Mouse (Mus musculus): ENCODE results near the gene Cnot6l.

Gene Cnot6l

DNA sequence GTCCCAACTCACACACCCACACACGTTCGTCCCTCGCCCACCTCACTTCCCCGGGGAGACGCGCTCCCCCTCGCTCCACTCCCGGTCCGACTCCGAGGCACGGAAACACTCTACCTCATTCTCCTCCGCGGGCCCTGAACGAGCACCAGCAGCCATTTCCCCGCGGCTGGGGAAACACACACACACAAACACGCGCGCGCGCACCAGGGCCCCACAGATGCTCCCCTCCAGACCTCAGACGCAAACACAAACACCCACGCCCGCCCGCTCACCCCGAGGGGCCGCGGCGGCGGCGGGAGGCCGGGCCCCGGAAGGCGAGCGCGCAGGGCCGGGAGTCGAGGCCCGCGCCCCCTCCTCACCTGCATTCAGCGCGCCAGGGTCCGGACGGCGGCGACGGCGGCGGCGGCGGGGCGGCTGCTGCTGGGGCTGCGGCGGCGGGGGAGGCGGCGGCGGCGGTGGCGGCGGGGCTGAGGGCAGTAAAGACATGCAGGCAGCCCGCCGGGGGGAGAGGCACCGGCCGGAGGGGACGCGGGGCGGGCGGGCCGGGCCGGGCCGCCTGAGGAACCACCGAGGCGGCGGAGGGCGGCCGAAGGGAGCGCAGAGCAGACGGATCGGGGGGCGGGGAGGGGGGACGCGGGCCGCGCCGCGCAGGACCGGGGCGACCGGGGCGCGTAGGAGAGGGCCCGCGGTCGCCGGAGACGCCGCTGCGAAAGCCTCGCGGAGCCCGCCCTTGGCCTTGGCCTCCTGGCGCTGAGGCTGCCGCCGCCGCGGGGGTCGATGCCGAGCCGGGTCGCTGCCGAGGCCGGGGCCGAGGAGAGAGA, 2.2 kb downstream of the Cnot6l start:
- peak; percentile 37 for DNase-seq (ENCODE audit: low read depth, low spot score)

DNA sequence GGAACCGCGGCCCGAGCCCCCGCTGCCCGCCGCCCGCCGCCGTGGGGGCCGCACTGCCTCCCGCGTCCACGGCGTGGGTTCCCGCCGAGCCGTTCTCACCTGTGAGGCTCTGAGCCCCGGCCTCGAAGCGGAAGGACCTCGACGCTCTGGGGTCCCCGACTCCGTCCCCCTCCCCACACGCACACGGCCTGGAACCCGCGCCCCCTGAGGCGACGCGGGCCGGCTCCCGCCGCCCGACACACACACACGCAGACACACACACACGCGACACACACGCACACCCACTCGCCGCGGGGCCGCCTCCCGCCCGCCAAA, 2.8 kb downstream of the Cnot6l start:
- DNase-seq (ENCODE audit: low read depth, low spot score), result no peak

DNA sequence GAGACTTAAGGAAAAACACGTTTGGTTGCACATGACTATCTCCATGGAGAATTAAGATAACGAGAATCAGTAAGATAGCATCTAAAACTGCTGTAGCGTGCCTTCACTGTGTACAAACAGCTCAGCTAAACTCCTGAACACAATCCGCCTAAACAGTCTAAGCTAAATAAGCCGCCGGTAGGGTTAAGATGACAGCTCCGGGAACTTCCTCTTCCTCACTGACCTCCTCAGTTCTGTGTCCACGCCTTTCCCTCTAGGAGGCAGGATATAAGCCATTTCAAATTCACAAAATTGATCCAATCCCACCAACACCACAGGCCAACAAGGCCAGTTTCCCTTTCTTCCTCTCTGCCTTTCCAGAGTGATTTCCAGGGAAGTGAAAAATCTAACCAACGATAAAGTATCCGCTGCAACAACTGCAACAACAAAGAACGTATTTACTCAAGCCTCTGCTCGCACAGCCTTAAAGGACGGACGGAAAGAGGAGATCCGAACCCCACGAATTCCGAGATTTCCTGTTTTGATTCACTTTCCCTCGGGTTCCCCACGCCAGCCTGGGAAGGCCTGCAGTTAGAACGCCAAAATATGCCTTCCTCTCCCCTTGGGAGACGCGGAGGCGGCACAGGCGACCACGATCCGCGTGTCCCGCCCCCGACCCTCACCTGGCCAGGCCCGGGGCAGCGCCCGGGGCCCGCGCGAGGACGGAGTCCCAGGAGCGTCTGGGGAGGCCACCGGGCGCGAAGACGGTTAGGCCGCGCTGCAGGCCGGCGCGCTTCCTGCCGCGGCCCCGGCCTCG, 3.3 kb downstream of the Cnot6l start:
- DNase-seq (ENCODE audit: low read depth, low spot score), result peak; percentile 46

DNA sequence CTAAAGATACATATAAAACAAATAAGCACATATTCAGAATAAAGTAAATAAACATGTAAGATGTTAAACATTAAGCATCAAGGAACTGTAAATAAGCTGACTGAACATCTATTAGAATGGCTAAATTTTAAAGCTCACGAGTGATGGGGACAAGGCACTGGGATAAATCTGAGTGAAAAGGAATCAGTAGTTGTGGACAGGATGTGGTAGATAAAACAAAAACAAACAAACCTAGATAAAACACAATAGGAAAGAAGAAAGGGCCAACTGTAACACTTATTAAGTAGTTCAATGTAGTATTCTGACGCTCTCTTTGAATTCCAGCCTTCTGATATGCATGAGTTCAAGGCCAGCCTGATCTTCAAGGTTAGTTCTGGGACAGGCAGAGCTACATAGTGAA, 21.6 kb downstream of the Cnot6l start:
- no peak for DNase-seq (ENCODE audit: low read depth, low spot score)

DNA sequence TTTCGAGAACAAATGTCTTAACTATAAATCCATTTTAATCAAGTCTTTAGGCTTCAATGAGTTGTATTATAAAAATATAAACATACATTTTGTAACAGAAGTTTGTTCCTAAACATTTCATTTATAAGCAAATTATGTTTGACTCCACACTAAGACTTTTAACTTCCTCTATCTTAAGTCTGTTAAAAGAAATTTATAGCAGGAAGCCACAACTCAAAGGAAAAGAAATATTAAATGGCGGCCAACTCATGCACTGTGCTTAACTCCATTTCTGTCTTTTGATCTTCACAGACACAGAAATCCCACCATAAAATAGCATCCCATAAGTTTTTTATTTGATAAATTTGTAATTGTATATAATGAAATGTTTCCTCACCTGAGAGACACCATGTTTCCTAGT, 33.3 kb downstream of the Cnot6l start:
- DNase-seq (ENCODE audit: low read depth, low spot score), result no peak

DNA sequence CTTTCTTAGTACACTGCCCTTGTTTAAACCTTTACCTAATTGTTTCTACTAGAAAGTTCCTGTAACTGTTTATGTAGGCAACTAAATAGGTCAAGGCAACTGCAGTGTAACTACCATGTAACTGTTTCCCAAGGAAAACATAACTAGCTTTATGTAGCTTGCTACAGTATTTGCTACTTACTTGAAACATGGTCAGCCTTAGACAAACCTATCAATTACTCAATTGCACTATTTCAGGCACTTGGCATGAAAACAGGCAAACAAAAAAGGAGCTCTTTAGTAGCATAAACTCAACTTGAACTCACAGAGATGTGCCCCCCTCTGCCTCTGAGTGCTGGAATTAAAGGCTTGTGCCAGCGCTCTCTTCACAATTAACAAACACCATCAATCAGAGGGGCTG, 37.1 kb downstream of the Cnot6l start:
- no peak for DNase-seq (ENCODE audit: low read depth, low spot score)

DNA sequence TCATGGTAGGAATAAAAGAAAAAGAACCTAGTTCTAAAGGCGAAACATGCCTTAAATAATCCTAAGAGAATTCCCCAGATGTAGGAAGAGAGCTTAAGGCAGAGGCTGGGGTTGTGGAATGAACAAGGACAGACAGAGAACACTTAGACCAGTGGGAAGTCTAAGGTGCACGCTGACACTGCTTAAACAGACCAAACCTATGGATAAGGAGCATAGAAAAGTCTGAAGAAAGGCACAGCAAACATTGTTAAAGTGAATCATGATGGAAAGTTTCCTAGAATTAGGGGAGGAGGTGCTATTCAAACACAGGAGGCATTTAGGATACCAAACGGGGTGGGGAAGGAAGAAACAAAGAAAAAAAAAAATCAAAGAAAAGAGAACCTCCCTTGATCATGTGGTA, 49.0 kb downstream of the Cnot6l start:
- DNase-seq (ENCODE audit: low read depth, low spot score), result no peak

DNA sequence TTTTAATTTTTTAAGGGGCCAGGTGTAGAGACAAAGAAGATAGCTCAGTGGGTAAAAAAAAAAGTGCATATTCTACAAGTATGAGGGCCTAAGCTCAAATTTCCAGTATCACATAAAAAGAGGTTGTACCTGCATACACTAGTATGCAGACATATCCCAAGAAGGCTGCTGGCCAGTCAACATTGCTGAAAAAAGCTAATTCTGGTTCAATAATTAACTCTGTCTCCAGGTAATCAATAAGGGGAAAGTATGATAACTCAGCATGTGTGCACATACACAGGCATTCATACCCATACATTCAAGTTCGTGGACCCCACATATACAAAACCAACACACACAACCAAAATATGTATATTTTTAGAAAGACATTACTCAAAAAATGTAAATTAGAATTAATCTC, 59.3 kb downstream of the Cnot6l start:
- DNase-seq (ENCODE audit: low read depth, low spot score), result no peak

DNA sequence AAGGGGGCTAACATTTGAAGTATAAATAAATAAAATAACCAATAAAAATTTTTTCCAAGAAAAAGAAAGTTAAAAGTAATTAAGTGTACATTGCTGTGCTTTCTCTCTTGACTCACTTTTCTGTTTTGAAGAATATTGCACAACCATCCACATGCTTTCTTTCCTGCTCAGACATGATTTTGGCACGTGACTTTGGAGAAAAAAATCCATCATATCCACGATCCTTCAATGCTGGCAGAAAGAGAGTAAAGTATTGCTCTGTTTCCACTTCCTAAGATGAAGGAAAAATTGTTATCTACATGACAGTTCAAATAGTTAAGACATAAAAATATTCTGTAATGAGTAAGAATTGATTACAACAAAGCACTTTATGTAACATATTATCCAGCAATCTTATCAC, 72.5 kb downstream of the Cnot6l start:
- DNase-seq (ENCODE audit: low read depth, low spot score), result no peak

DNA sequence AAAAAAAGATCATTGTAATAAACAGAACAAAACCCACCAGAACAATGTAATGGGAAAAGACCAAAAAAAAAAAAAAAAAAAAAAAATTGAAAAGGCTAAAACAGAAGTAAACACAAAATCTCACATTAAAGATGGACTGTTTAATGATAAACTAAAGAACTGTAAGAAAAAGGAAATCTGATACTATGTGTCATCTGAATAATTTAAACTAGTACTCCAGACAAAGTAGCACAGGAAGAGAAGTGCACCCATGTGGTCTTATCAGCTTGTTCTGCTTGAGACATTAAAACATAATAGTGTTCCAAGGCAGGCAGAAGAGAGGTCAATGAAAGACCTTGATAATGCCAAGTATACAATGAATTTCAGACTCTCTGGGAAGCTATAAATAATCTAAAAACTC, 78.6 kb downstream of the Cnot6l start:
- no peak for DNase-seq (ENCODE audit: low read depth, low spot score)

DNA sequence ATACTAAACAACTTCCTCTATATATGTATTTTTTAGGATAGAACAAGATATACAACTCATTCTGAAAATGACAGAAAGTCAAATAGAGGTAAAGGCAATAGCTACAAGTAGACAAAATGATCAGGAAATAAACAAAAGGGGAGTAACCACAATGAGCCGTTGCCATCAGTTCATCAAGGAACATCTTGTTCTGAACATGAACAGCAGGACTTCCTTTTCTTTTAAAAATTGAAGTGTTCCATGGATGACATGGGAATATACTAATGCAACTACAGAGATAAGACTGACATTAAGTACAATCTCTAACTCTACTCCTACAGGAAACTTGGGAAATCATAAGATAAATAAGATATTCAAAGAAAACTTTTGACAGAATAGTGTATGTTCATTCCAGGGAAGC, 84.9 kb downstream of the Cnot6l start:
- DNase-seq (ENCODE audit: low read depth, low spot score), result no peak

DNA sequence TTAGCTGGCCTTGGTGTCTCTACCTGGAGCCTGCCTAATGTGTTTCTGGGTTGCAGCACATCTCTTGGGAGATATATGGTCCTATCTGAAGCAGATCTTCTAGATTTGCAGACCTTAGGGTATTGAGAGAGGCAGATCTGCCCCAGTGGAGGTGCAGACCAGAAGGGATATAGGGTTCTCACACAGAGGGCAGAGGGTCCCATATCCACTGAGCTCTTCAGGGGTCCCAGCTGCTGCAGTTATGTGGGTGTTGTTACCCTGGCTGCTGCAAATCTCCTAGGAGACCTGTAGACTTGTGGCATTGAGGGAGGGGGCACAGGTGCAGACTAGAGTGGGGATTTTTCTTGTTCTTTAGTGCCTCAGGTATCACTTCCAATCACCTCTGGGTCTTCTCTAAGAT, 98.4 kb downstream of the Cnot6l start:
- DNase-seq (ENCODE audit: low read depth, low spot score), result no peak

DNA sequence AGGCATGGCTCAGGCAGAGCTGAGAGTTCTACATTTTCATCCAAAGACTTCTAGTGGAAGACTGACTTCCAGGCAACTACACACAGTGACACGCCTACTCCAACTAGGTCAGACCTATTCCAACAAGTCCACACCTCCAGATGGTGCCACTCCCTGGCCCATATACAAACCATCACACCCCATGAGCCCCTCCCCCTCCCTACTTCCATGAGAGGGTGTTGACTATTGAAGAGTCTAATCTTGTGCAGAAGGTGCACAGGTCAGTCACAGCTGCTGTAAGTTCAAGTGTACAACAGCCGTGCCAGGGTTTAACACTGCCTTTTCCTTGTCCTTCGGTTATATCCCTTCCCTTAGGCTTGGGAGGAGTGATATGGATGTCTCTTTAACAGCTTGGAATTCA, 121.5 kb downstream of the Cnot6l start:
- DNase-seq (ENCODE audit: low read depth, low spot score), result no peak

DNA sequence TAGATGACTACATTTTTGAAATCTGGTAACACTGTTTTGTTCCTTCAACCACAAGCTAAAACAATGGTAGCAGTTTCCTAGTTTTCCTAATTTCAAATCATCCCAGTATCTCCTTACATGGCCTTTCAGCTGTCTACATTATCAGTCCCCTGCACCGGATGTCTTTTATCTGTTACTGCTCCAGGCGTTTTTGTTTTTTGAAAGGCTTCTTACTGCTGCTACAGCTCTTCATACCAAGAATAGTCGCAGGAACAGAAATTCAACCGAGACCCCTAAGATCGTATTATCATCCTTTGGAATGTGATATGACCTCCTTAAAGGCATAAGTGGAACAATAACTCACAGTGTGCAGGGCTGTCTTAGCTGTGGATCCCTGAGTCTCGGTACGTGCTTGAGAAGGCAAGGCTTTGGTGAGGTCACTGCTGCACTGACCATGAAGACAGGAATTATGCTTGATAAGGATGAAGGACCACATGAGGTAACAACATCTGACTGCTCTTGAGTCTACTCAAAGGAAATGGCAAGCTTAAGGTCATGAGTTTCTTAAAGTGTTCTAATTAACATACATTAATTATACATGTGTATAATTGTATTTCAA, 122.4 kb downstream of the Cnot6l start:
- DNase-seq (ENCODE audit: low read depth, low spot score), result no peak

DNA sequence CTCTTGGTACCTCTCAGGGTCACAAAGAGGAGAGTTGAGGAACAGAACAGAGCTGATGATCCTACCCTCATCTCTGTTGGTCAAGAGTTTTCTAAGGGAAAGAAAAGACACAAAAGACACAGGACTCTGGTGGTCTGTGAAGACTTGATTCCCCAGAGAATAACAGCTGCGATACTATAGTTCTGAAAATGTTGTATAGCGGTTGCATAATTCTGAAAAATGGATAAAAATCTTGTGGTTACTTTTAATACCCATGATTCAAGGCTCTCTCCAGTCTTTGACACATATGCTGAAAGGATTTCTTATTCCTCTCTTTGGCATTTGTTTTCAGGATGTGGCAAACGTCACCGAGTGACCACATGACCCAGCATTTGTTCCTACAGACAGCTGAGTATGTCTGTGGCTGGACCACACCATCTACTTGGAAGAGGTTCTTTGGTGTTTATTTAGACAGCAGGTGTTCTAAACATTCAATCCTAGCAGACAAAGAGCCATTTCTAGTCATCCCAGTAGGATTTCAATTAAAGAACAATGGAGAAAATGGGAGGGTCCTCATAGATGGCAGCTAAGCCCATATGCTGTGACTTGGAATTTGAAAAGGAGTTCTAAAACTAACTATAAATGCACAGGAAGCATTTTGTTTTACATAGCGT, 124.7 kb downstream of the Cnot6l start:
- DNase-seq (ENCODE audit: low read depth, low spot score), result no peak

DNA sequence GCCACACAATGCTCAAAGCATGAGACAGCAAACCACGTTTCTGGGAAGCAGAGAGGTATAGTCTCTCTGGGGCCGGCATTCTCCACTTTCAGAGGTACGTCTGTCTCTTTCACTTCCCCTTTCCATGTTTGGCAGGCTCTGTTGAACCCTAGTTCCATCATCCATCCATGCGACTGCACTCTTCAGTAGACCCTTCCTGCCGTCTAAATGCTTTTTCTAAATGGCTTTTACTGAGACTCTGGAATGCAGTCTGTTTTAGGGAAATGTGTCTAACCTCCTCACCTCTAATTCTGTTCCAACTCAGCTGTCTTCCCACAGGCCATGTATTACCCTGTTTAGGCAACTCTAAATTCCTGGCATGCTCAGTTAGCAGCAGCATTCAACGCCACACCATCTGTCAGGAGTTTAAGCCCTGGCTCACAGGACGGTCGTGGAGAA, 126.3 kb downstream of the Cnot6l start:
- peak; percentile 41 for DNase-seq (ENCODE audit: low read depth, low spot score)

DNA sequence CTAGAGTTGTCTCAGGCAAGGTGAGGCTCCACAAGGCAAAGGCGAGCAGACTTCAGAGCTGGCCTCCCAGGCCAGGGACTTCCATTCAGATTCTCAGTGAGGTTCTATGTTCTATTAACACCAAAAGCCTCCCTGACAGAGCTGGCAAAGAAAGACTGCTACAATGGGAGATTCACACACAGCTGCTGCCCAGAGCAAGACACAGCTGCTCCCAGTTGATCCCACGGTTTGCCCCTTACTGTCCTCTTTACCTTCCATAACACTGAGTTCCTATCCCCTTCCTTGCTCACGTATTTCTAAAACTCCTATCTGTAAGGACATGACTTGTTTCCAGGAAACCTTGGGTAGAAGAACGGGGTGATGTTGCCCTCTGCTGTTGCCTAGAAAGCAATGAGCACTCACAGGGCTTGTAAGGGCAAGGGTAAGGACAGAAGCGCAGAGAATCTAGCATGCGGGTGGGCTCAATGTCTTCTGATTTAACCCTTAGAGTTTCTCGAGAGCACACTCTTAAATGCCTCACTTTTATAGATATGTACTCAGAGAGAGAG, 127.8 kb downstream of the Cnot6l start:
- DNase-seq (ENCODE audit: low read depth, low spot score), result no peak

DNA sequence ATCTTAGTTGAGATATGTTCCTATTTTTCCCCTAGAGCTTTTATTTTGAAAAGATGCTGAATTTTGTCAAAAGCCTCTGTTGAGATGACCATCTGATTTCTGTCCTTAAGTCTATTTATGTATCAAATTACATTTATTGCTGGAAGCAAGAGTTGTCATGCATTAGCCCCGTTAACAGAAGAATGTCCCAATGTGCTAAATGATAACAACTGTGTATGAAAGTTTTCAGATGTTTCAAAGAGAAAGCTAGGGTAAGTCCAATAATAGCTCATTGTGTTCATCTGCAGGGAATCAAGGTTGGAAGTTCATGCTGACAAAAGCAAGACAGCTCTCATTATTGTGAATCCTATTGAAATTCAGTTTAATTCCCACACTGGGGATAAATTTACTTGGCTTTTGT, 129.9 kb downstream of the Cnot6l start:
- DNase-seq (ENCODE audit: low read depth, low spot score), result no peak

DNA sequence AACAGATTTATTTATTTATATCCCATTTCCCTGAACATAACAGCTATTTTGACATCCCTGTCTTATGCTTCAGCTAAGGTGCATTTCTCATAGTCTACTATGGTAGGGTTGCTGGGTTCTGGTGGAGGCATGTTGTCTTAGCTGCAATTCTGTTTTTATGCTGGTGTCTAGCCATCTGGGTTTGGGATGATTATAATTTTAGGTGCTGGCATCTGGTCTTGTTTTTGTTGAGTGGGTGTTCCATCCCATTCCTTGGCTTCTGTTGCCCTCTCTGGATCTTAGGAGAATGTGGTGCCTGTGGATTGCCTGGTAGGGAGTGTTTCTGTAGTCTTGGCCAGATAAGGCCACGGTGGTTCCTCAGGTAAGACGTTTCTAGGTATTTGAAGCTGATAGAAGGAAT, 134.2 kb downstream of the Cnot6l start:
- DNase-seq (ENCODE audit: low read depth, low spot score), result no peak
